Mouse (Mus musculus) embryonic stem cell, embryonic (primary cell): ENCODE results near the gene Tmem98.

Source experiments
- CTCF ChIA-PET, 4 experiments: fragments of 300-600 bp in 2 of 4; fragments of 350-600 bp in 2 of 4; sonication (Branson Sonifier 250); formaldehyde crosslinking; loops; one replicate each; lab custom pipeline; 2022; ENCODE audit warnings: inconsistent platforms in 2 of 4; lab: Charles Lee
- POLR2A ChIA-PET, 4 experiments: fragments of 300-600 bp in 2 of 4; fragments of 350-600 bp in 2 of 4; sonication (Branson Sonifier 250); formaldehyde crosslinking; loops; one replicate each; lab custom pipeline; 2022; ENCODE audit warnings: antibody characterized with exemption in 4 of 4, inconsistent platforms in 1 of 4; lab: Charles Lee

The Tmem98 gene

GRCm38 (mm10) chr11:80784294-80784743, 25.7 kb upstream of the Tmem98 start:
- ChIA-PET CTCF (interaction anchor here in 2 of 4 experiments (0.6 to 0.7 kb wide), 2 partner anchors 133 to 1068 kb away, joined by 3 read pairs; no protein-coding TSS in a partner anchor), POLR2A (interaction anchor here in 2 of 4 experiments (0.7 to 1.3 kb wide), 2 partner anchors 18 to 25 kb away, joined by 3 read pairs; no protein-coding TSS in a partner anchor)

GRCm38 (mm10) chr11:80785672-80786071, 24.3 kb upstream of the Tmem98 start:
- POLR2A ChIA-PET: interaction anchor here in 1 of 4 experiments (0.6 kb wide), 1 partner anchor 1100 kb away, joined by 4 read pairs; no protein-coding TSS in a partner anchor
- CTCF ChIA-PET: interaction anchor here in 3 of 4 experiments (0.6 to 1.1 kb wide), 5 partner anchors 14 to 1828 kb away, joined by 3 read pairs; no protein-coding TSS in a partner anchor

- POLR2A ChIA-PET: no interaction called here
- CTCF ChIA-PET: interaction anchor here in 2 of 4 experiments (0.6 to 2.5 kb wide), 2 partner anchors 9 to 222 kb away, joined by 4 to 10 read pairs; partner anchors contain the start of gene Myo1d (in 1 of the 2)
Measured at GRCm38 (mm10) chr11:80789647-80790240, 20.2 kb upstream of the Tmem98 start.

GRCm38 (mm10) chr11:80790413-80790812, 19.6 kb upstream of the Tmem98 start:
- ChIA-PET CTCF (interaction anchor here in 1 of 4 experiments (2.5 kb wide), 1 partner anchor 10 kb away, joined by 10 read pairs; the partner anchor contains the start of gene Myo1d), POLR2A (no interaction called here)

- CTCF ChIA-PET: interaction anchor here in 1 of 4 experiments (0.6 kb wide), 1 partner anchor 1369 kb away, joined by 4 read pairs; no protein-coding TSS in a partner anchor
- POLR2A ChIA-PET: interaction anchor here in 1 of 4 experiments (0.9 kb wide), 1 partner anchor 89 kb away, joined by 3 read pairs; no protein-coding TSS in a partner anchor
Measured at GRCm38 (mm10) chr11:80791677-80792432, 18.1 kb upstream of the Tmem98 start.

GRCm38 (mm10) chr11:80793386-80793785, 16.6 kb upstream of the Tmem98 start:
- POLR2A ChIA-PET: no interaction called here
- CTCF ChIA-PET: no interaction called here

GRCm38 (mm10) chr11:80794290-80794689, 15.7 kb upstream of the Tmem98 start:
- ChIA-PET CTCF (no interaction called here), POLR2A (no interaction called here)

- CTCF ChIA-PET: no interaction called here
- POLR2A ChIA-PET: interaction anchor here in 1 of 4 experiments (0.5 kb wide), 1 partner anchor 13 kb away, joined by 9 read pairs; no protein-coding TSS in a partner anchor
Measured at GRCm38 (mm10) chr11:80795431-80795830, 14.5 kb upstream of the Tmem98 start.

- ChIA-PET CTCF (interaction anchor here in 1 of 4 experiments (0.7 to 0.8 kb wide), 2 partner anchors 14 to 20 kb away, joined by 3 read pairs; partner anchors contain the start of gene Myo1d), POLR2A (interaction anchor here in 2 of 4 experiments (1.0 to 1.2 kb wide), 2 partner anchors 18 to 19 kb away, joined by 3 read pairs; no protein-coding TSS in a partner anchor)
Measured at GRCm38 (mm10) chr11:80799979-80800378, 10.0 kb upstream of the Tmem98 start.

- ChIA-PET POLR2A (no interaction called here), CTCF (no interaction called here)
Measured at GRCm38 (mm10) chr11:80802706-80803105, 7.3 kb upstream of the Tmem98 start.

GRCm38 (mm10) chr11:80808551-80809070, 1.4 kb upstream of the Tmem98 start:
- CTCF ChIA-PET: interaction anchor here in 1 of 4 experiments (1.1 kb wide), 1 partner anchor 9 kb away, joined by 3 read pairs; no protein-coding TSS in a partner anchor
- POLR2A ChIA-PET: interaction anchor here in 3 of 4 experiments (0.6 to 1.1 kb wide), 3 partner anchors 13 to 329 kb away, joined by 3 to 9 read pairs (median 4); no protein-coding TSS in a partner anchor

GRCm38 (mm10) chr11:80809666-80809992, 346 bp upstream of the Tmem98 start:
- ChIA-PET POLR2A (interaction anchor here in 3 of 4 experiments (0.6 to 1.6 kb wide), 4 partner anchors 19 to 63 kb away, joined by 3 to 5 read pairs (median 4); partner anchors contain the start of gene Myo1d (in 1 of the 3)), CTCF (no interaction called here)

GRCm38 (mm10) chr11:80811156-80811555, 1.2 kb downstream of the Tmem98 start:
- POLR2A ChIA-PET: interaction anchor here in 2 of 4 experiments (0.9 to 1.6 kb wide), 2 partner anchors 32 to 336 kb away, joined by 3 to 5 read pairs; partner anchors contain the start of gene Myo1d (in 1 of the 2)
- CTCF ChIA-PET: interaction anchor here in 1 of 4 experiments (0.9 kb wide), 1 partner anchor 15 kb away, joined by 3 read pairs; no protein-coding TSS in a partner anchor

- ChIA-PET POLR2A (interaction anchor here in 1 of 4 experiments (0.6 kb wide), 1 partner anchor 337 kb away, joined by 3 read pairs; no protein-coding TSS in a partner anchor), CTCF (no interaction called here)
Measured at GRCm38 (mm10) chr11:80815354-80815753, 5.4 kb downstream of the Tmem98 start.

GRCm38 (mm10) chr11:80818060-80818697, 8.2 kb downstream of the Tmem98 start:
- ChIA-PET CTCF (interaction anchor here in 3 of 4 experiments (0.7 to 1.3 kb wide), 8 partner anchors 10 to 794 kb away, joined by 3 read pairs; partner anchors contain the start of gene Myo1d (in 1 of the 3)), POLR2A (interaction anchor here in 3 of 4 experiments (0.9 to 1.8 kb wide), 7 partner anchors 10 to 435 kb away, joined by 3 to 15 read pairs (median 4); partner anchors contain the start of genes Myo1d (in 3 of the 3) and Zfp207 (in 1 of the 3))

- POLR2A ChIA-PET: interaction anchor here in 2 of 4 experiments (0.7 to 1.2 kb wide), 3 partner anchors 12 to 790 kb away, joined by 3 to 4 read pairs (median 4); no protein-coding TSS in a partner anchor
- CTCF ChIA-PET: interaction anchor here in 3 of 4 experiments (0.6 to 0.7 kb wide), 3 partner anchors 98 to 420 kb away, joined by 3 to 6 read pairs (median 5); no protein-coding TSS in a partner anchor
Measured at GRCm38 (mm10) chr11:80820085-80820484, 10.1 kb downstream of the Tmem98 start.

GRCm38 (mm10) chr11:80821296-80821695, 11.3 kb downstream of the Tmem98 start:
- ChIA-PET POLR2A (interaction anchor here in 2 of 4 experiments (0.6 to 1.3 kb wide), 3 partner anchors 10 to 42 kb away, joined by 3 read pairs; no protein-coding TSS in a partner anchor), CTCF (interaction anchor here in 3 of 4 experiments (0.7 to 1.5 kb wide), 9 partner anchors 12 to 792 kb away, joined by 3 to 8 read pairs (median 4); no protein-coding TSS in a partner anchor)
